ENCODE assay signal across 17 mouse cellular contexts in genomic region chr6:52712563-52712962, GRCm38 (mm10). TPM values are rescaled to one million over a fixed set of nuclear protein-coding genes. Genes with fewer than 3 reads are reported as not detected.
DNase-seq lines count a peak whose midpoint lies in the region; ATAC-seq and TF ChIP-seq lines count a peak whose summit lies in the region.
"Had no signal": no experiment of that assay in that cellular context is flagged by ENCODE, and none has a peak within 500 bp of the region (broad histone marks: within the 10 kb centered on the region; RNA-seq: fewer than 3 reads in every experiment).

No protein-coding gene starts in this region.

- no peak for TF ChIP-seq POLR2A in testis, adult 2 months (IDR thresholded peaks at IDR 0.05; ENCODE audit: control insufficient read depth, low read depth, low read length)
- TF ChIP-seq POLR2A in bone marrow, adult 2 months (IDR thresholded peaks at IDR 0.05; ENCODE audit: borderline replicate concordance, control insufficient read depth, low read depth, low read length) = no peak

- H3K9me3 ChIP-seq in liver, embryonic 16.5 days (replicated peaks; ENCODE audit: control insufficient read depth, low read length) = no peaks in the 10 kb centered on the region
- H3K9me3 ChIP-seq: forebrain, embryonic 15.5 days had no signal

- TF ChIP-seq CTCF in testis, adult 2 months (IDR thresholded peaks at IDR 0.05; ENCODE audit: control insufficient read depth, insufficient read depth, insufficient replicate concordance, low read depth, low read length) = no peak
- TF ChIP-seq CTCF in bone marrow, adult 2 months (IDR thresholded peaks at IDR 0.05; ENCODE audit: control insufficient read depth, insufficient read depth, low read length) = no peak

- WGBS in bone marrow, adult 2 months = 0% methylated on average over 2 of the region's 2 CpGs
- WGBS in liver, embryonic 16.5 days (ENCODE audit: insufficient replicate concordance) = 23% methylated on average over 2 of the region's 2 CpGs

- H3K9ac ChIP-seq in liver, embryonic 16.5 days (ENCODE audit: low read depth, low read length) = peak overlapping the region; percentile 32

- peak overlapping the region; percentile 50; the same call in 1 of the 2 replicates for H3K4me3 ChIP-seq in testis, adult 2 months (ENCODE audit: control insufficient read depth, low read depth, low read length)
- no peak overlapping the region for H3K4me3 ChIP-seq in bone marrow, adult 2 months (replicated peaks; ENCODE audit: control insufficient read depth, low read depth, low read length)
- no peak overlapping the region for H3K4me3 ChIP-seq in liver, embryonic 16.5 days (ENCODE audit: low read depth, low read length)

- peak overlapping the region; percentile 76 for H3K4me2 ChIP-seq in liver, embryonic 16.5 days (ENCODE audit: low read depth, low read length)

- no peaks in the 10 kb centered on the region for H3K36me3 ChIP-seq in testis, adult 2 months (ENCODE audit: control insufficient read depth, insufficient read depth, low read length)
- H3K36me3 ChIP-seq in liver, embryonic 16.5 days (ENCODE audit: control insufficient read depth, insufficient read depth) = no peaks in the 10 kb centered on the region
- H3K36me3 ChIP-seq: forebrain, embryonic 15.5 days had no signal

- intact Hi-C loops in left cerebral cortex, postnatal 14 days (cut with DNase I) = loop anchor here (5.0 kb wide), 1 partner anchor 70 kb away; the partner anchor contains the start of gene Hibadh
- intact Hi-C loops in left cerebral cortex, postnatal 25 days (cut with DNase I) = loop anchor here (5.0 kb wide), 2 partner anchors 50 to 70 kb away; partner anchors contain the start of gene Hibadh

- no peaks in the 10 kb centered on the region; the same call in 1 of the 2 replicates for H3K4me1 ChIP-seq in testis, adult 2 months (ENCODE audit: control insufficient read depth, insufficient read depth, low read length)
- peaks cover 1% of the 10 kb centered on the region; the same call in 1 of the 2 replicates for H3K4me1 ChIP-seq in bone marrow, adult 2 months (ENCODE audit: control insufficient read depth, insufficient read depth, low read length)
- H3K4me1 ChIP-seq in liver, embryonic 16.5 days (ENCODE audit: control insufficient read depth, low read depth, low read length) = peaks cover 17% of the 10 kb centered on the region

- no peaks in the 10 kb centered on the region for H3K27me3 ChIP-seq in testis, adult 2 months (ENCODE audit: control insufficient read depth, insufficient read depth, low read length)
- no peaks in the 10 kb centered on the region for H3K27me3 ChIP-seq in liver, embryonic 16.5 days (ENCODE audit: control insufficient read depth, insufficient read depth, low read depth, low read length)
- H3K27me3 ChIP-seq: forebrain, embryonic 15.5 days had no signal

- no peak overlapping the region for H3K27ac ChIP-seq in testis, adult 2 months (ENCODE audit: control insufficient read depth, insufficient read depth, low read depth, low read length)
- peak overlapping the region; percentile 62; the same call in 1 of the 2 replicates for H3K27ac ChIP-seq in bone marrow, adult 2 months (ENCODE audit: control insufficient read depth, insufficient read depth, low read depth, low read length, poor library complexity)
- H3K27ac ChIP-seq in liver, embryonic 16.5 days (ENCODE audit: low read length) = peak overlapping the region; percentile 51

- DNase-seq in testis, postnatal 10 days (ENCODE audit: low spot score) = no peak
- no peak for DNase-seq in layer of hippocampus, adult 18-20 months (ENCODE audit: low spot score in 2 of 2)
- DNase-seq in left cerebral cortex, postnatal 14 days (ENCODE audit: low spot score in 2 of 2) = no peak
- DNase-seq in left cerebral cortex, postnatal 25 days (ENCODE audit: low spot score in 2 of 2) = no peak
- DNase-seq: adrenal gland, postnatal 36 days; cerebellum, adult 18-20 months; gastrocnemius, postnatal 25 days; kidney, adult 2 months; kidney, postnatal 10 days; layer of hippocampus, postnatal 36 days; left cerebral cortex, postnatal 4 days; lung, postnatal 10 days; right cerebral cortex, postnatal 4 days had no signal

- no peak for ATAC-seq in liver, embryonic 16.5 days (ENCODE audit: low read depth)

RNA-seq across cellular contexts. Expression of gene Tax1bp1, which starts 1.0 kb away (rescaled TPM):
- polyA plus RNA-seq in testis, adult 2 months (2012; rRNA removed) = 152 and 179 TPM in 2 replicates
- 56.2 and 65.8 TPM in 2 replicates for polyA plus RNA-seq in bone marrow, adult 2 months (2011; ENCODE audit: insufficient read depth, insufficient read length, low replicate concordance, missing spikeins)
- polyA plus RNA-seq in liver, embryonic 16.5 days (2015; fragmentation: Nextera tagmentation; extraction: Ambion mirVana) = 109 and 110 TPM in 2 replicates
- 100 to 1,000 TPM; 133 to 139 TPM for total RNA-seq in layer of hippocampus, adult 18-20 months (2021)
- total RNA-seq in left cerebral cortex, postnatal 14 days (2021) = 100 to 1,000 TPM; 114 to 118 TPM
- 100 to 1,000 TPM; 131 to 132 TPM for total RNA-seq in left cerebral cortex, postnatal 25 days (2021)
